Mouse (Mus musculus) liver, embryonic 14.5 days (tissue): ENCODE data around the gene Kcnmb1.

Experiments
- CTCF ChIP-seq: IDR thresholded peaks from 2 replicates; pipeline ENCODE4 v1.5.1; 2016; ENCODE audit warnings: antibody characterized with exemption, low read depth, control low read depth
- EP300 ChIP-seq: IDR thresholded peaks from 2 replicates; pipeline ENCODE4 v1.6.1; 2016; ENCODE audit warnings: antibody characterized with exemption, low read depth

DNA sequence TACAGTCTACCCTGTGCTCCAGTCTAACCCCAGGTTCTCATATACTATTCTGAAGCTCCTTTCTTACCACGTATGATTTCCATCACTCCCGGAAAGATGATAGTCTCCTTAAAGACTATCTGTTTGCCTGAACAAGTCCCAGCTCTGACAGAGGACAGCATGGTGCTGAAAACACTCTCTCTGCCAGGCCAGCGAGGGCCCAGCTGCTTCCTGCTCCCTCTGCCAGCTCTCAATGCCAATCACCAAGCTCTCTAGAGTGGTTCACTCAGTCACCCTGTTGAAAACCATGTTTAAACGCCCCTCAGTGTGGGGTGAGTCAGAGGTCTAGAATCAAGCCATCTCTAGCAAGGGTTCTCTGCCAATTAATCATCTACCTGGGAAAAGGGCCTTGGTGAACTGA, 35.0 kb upstream of the Kcnmb1 start:
- TF ChIP-seq CTCF (no peak), EP300 (no peak)
